Mouse (Mus musculus): ENCODE measurements around the gene Slc48a1.

Slc48a1 gene

GRCm38 (mm10) chr15:97778311-97779098 is at the start of gene Slc48a1:
Slc48a1 (plus strand) TSS chr15:97778520.
- DNase-seq (ENCODE audit: low read depth, low spot score) = no peak

DNA sequence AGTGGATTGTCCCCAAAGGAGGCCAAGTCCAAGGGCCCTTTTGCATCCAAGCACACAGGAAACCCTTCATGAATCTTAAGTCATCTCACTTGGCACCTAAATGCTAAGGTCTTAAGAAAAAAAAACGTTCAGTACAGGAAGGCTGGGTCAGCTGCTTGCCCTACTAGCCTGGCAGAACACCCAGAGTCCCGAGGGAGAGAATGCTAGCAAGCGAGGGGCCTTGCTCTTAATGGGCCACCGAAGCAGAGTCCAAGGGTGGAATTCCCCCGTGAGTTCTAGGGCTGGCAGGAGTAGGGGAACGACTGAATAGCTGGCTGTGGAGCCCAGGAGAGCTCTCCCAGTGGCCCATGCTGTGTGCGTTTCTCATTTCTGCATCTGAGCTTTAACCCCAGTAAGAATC is 49.5 kb upstream of the Slc48a1 start:
- DNase-seq (ENCODE audit: low read depth, low spot score) = no peak

- DNase-seq (ENCODE audit: low read depth, low spot score) = no peak
These were observed 48.0 kb upstream of the Slc48a1 start for GRCm38 (mm10) chr15:97730365-97730764.

DNA sequence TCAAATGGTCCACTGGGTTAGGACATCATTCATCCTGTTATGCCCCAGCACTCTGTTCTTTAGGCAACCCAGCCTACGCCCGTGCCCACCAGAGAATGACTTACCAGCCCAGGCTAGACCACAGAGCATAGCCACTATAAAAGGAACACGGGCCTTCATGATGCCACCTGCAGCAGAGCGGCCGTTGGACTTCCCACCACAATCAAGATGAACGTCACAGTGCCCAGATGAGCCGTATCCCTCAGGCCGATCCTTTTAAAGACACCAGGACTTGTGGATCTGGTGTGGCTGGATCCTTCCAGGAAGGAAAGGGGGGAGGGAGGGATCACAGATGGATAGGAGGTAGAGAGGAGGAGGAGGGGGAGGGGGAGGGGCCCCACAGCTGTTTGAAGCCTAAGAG is 47.2 kb upstream of the Slc48a1 start, which contains the start of gene Endou:
Gene Endou, minus strand, starts transcription at position 229 of the 400 bp plus-strand sequence.
- DNase-seq (ENCODE audit: low read depth, low spot score) = no peak

DNA sequence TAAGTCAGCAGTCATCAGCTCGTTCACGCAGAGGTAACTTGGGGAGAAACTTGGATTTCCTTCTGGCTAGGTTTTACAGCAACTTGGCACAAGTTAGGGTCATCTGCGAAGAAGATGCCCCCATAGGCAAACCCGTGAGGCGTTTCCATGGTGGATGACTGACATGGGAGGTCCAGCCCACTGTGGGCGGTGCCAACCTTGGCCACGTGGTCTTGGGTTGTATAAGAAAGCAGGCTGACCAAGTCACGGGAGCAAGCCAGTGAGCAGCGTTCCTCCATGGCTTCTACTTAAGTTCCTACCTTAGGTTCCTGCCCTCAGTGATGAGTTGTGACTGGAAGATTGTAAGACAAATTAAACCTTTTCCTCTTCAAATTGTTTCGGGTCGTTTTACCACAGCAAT is 46.3 kb upstream of the Slc48a1 start:
- DNase-seq (ENCODE audit: low read depth, low spot score) = no peak

DNA sequence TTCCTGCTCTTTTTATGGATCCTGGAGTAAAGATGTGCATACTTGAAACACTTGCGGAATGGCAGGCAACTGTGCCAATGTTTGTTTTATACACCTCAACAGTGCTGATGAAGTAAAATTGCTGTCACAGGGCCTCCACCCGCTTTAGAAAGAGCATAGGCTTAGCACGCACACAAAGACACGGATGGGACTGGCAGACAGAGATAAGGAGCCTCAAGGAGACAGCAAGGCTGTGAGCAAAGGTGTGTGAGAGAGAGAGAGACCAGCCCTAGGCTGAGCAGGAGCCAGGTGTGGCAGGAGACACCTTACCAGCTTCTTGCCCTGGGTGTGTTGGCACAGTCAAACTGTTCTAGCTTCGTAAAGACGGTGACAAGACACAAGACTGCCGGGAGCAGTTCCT is 39.4 kb upstream of the Slc48a1 start:
- DNase-seq (ENCODE audit: low read depth, low spot score) = no peak

DNA sequence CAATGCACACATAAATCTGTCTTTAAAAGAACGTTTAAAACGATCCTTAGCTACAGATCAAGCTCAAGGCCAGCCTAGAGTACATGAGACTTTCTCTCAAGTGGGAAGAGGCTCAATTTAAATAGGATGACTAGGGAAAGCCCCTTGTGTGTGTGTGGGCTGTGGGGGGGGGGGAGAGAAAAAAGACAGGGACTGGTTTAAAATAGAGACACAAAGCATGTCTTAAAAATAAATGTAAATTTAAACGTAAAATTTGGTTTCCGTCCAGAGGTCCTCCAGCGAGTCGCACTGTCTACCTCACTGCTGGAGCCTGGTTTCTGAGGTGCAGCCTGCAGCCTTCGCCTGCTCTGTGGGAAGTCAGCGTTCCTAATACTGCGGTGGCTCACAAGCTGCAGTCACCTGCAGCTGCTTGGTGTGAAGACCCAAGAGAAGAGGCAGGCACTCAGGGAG is 38.0 kb upstream of the Slc48a1 start:
- DNase-seq (ENCODE audit: low read depth, low spot score) = no peak

DNA sequence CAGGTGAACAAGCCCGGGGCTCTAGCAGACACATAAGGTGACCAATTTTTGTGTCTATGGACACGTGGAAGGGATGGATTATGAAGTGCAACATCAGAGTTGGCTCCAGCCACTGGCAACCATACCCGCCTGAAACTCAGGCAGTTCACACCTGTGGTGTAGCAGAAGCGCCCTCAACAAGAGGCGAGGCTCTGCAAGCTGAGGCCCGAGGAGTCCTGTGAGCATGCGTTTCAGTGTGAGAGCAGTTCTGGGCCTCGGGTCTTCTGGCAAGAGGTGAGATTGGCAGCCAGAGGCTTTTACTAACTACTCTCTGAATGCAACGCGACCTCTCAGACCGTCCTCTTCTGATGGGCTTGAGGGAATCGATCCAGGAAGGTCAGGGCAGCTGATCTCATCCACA is 36.7 kb upstream of the Slc48a1 start:
- DNase-seq (ENCODE audit: low read depth, low spot score) = no peak

- DNase-seq (ENCODE audit: low read depth, low spot score) = no peak
These were observed 36.2 kb upstream of the Slc48a1 start for GRCm38 (mm10) chr15:97742074-97742473.

DNA sequence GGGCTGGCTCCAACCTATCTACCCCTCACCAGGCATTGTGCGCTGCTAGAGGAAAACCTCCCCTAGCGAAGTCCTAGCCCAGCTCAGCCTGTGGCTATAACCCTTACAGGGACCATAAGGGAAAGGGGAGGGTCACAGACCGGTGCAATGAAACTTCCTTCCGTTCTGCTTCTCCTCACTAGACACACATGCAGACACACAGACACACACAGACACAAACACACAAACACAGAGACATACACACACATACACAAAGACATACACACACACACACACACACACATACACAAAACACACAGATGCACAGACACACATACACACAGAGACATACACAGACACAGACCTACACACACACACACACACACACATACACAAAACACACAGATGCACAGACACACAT is 35.7 kb upstream of the Slc48a1 start:
- DNase-seq (ENCODE audit: low read depth, low spot score) = no peak

- DNase-seq (ENCODE audit: low read depth, low spot score) = no peak
These were observed 35.1 kb upstream of the Slc48a1 start for GRCm38 (mm10) chr15:97743210-97743609.

- DNase-seq (ENCODE audit: low read depth, low spot score) = no peak
These were observed 34.3 kb upstream of the Slc48a1 start for GRCm38 (mm10) chr15:97743961-97744525.

DNA sequence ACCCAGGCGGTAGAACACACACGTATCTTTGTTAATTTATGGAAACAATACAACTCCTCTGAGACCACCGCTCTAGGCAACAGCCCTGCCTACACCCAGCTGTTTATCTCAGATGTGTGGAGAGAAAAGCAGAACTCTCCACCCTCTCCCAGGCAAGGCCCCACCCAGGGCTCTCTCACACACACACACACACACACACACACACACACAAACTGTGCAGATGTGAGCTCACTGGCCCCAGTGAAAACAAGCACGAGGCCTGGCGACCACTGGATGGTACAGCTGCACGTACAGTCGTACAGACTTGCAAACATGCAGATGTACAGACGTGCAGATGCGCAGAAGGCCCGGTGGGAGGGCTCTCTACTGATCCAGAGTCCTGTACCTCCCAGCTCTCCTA is 33.4 kb upstream of the Slc48a1 start:
- no peak for DNase-seq (ENCODE audit: low read depth, low spot score)

GRCm38 (mm10) chr15:97745331-97745730 is 33.0 kb upstream of the Slc48a1 start:
- no peak for DNase-seq (ENCODE audit: low read depth, low spot score)

- no peak for DNase-seq (ENCODE audit: low read depth, low spot score)
These were observed 32.0 kb upstream of the Slc48a1 start for GRCm38 (mm10) chr15:97746278-97746677.

DNA sequence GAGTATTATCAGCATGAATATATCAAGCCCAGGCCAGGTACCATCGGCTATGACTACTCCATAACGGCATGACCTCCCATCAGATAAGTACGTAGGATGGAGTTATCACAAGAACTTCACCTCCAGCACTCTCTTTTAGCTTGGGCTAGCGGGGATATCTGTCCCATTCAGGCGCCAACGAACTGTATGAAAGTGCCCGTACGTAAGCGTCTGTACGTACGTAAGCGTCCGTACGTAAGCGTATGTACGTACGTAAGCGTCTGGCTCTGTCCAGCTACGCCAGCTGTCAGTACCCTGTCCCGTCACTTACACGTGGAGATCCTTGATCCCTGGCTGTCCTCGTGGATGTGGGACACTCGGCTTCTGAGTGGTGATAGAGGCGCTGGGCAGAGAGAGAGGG is 31.6 kb upstream of the Slc48a1 start:
- no peak for DNase-seq (ENCODE audit: low read depth, low spot score)

GRCm38 (mm10) chr15:97747486-97747885 is 30.8 kb upstream of the Slc48a1 start:
- DNase-seq (ENCODE audit: low read depth, low spot score) = no peak

DNA sequence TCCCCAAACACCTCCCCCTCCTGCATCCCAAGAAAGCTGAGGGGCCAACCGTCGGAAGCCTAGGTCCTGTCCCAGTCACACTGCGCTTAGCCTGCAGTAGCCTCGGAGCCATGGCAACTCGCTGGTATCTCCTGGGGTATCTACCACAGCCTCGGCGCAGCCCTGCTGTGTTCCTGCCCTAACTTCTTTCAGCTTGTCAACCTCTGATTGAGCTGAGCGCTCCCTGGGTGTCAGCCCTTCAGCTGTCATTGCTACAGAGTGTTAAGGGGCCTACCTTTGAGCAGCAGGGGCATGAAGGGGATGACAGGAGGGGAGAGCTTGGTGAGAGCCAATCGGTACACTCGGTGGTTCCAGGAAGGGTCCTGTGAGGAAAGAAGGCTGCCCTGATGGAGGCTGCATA is 30.0 kb upstream of the Slc48a1 start:
- no peak for DNase-seq (ENCODE audit: low read depth, low spot score)

DNA sequence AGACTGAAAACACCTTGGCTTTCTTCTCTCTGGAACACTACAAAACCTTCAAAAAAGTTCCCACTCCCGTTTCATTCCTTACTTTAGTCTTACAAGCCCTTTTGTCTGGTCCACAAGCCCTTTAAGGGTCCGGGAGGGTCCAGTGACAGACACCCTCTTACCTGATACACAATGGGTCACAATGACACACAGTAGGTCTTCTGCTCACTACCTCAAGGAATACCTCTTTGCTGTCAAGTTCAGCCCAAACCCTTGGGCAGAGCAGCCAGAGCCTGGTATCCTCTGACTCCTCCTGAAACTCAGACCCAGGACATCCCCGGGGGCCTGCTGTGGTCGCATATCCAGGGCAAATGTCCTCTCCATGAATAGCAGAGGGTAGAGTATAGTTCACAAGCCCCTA is 29.4 kb upstream of the Slc48a1 start:
- DNase-seq (ENCODE audit: low read depth, low spot score) = no peak

DNA sequence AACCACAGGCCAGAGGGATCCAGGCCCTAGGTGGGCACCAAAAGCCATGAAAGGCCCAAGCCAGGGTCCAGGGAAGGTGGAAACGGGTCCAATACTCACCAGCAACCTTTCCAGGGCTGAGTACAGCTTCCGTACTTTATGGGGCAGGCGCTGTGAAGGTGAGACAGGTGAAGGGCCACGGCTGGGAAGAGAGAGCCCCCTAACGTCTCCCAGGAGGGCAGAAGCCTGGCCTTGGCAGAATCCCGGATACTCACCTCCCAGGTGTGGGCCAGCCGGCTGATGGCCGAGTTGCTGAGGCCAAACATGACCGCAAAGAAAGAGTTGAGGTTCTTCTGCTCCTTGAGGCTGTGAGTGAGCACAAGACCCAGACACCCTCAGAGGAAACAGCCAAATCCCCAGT is 28.9 kb upstream of the Slc48a1 start:
- DNase-seq (ENCODE audit: low read depth, low spot score) = no peak

DNA sequence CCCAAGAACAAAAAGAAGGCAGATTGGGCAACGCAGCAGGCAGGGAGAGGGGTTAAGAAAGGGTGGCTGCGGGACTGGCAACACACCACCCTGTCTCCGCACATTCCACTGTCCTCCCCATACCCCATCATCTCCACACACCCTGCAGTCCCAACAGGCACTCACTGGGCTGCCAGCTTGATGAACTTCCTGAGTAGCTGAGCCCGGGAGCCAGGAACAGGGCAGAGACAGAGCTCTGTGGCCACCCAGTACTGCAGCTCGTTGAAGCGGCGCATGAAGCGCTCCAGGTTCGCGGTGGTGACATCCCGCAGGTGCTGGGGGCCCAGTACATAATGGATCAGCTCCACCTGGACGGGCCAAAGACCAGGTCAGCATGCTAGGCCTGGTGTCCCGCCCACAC is 28.5 kb upstream of the Slc48a1 start:
- no peak for DNase-seq (ENCODE audit: low read depth, low spot score)

DNA sequence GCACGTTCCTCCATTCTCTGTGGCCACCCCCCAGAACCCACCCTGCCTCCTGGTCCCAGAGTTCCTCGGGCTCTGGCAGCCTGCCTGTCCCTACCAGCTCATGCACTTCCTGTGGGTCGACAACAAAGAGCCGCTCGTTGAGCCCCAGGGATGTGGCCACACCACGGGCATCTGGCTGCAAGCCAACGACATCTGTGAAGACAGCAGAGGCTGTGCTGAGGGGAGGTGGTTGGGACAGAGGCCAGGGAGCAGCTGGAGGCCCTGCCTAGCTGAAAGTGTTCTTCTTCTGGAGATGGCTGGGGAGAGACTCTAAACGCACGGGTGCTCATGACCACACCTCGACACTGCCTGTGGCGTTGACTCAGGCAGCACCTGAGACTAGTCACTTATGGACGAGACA is 27.6 kb upstream of the Slc48a1 start:
- peak; percentile 69 for DNase-seq (ENCODE audit: low read depth, low spot score)

GRCm38 (mm10) chr15:97751676-97752075 is 26.6 kb upstream of the Slc48a1 start:
- no peak for DNase-seq (ENCODE audit: low read depth, low spot score)

All from telencephalon, adult 2 months (tissue).